Mouse (Mus musculus): ENCODE measurements around the gene Nsf.

Gene Nsf

DNA sequence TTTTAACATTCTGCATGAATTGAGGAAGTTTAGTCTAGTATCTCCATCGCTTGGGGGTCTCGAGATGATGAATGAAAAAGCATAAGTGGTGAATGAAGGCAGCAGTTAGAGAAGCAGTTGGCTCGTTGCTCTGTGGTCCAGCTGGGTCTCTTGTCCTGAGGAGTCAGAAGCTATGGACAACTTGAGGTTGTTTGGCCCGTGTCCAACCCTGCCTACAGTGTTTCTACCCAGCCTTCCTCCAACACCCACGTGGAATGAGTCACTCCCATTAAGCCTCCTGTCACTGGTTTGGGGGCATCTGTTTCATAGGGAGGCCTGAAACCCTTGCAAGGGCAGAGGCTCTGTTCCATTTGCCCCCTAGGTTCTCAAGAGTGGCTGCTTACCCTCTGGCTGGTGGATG lies 163.9 kb downstream of the Nsf start:
- no peak for DNase-seq (ENCODE audit: extremely low read depth, insufficient read length, low spot score)

DNA sequence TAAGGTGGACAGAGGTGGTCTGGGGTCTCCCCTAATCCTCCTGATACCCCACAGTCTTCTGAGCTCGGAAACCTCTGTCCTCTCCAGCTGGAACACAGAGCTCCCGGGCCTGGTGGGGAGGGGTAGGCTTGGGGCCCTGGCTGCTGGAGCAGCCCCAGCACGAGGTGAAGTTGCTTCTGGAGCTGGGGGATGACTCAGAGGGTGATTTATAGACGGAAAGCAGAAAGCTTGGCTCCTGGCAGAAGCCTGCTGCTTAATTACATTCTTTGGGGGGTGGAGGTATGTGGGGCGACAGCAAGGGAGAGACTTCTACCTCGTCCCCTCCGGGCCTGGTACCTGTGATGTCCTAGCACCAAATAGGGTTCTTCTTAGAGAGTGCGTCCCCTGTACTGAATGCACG lies 173.7 kb downstream of the Nsf start:
- peak; percentile 59 for DNase-seq (ENCODE audit: extremely low read depth, insufficient read length, low spot score)

DNA sequence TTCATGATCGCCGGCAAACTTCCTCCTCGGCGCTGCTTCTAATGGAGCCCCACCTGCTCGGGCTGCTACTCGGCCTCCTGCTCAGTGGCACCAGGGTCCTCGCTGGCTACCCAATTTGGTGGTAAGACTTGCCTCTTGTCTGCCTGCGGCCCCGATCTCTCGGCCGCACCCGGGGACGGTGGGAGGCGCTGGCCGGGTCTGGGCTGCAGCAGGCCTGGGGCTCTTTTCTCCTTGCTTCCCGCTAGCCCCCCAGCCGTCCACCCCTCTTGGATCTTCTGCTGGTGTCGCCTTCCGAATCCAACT lies 179.7 kb downstream of the Nsf start:
- DNase-seq (ENCODE audit: extremely low read depth, insufficient read length, low spot score), result no peak

DNA sequence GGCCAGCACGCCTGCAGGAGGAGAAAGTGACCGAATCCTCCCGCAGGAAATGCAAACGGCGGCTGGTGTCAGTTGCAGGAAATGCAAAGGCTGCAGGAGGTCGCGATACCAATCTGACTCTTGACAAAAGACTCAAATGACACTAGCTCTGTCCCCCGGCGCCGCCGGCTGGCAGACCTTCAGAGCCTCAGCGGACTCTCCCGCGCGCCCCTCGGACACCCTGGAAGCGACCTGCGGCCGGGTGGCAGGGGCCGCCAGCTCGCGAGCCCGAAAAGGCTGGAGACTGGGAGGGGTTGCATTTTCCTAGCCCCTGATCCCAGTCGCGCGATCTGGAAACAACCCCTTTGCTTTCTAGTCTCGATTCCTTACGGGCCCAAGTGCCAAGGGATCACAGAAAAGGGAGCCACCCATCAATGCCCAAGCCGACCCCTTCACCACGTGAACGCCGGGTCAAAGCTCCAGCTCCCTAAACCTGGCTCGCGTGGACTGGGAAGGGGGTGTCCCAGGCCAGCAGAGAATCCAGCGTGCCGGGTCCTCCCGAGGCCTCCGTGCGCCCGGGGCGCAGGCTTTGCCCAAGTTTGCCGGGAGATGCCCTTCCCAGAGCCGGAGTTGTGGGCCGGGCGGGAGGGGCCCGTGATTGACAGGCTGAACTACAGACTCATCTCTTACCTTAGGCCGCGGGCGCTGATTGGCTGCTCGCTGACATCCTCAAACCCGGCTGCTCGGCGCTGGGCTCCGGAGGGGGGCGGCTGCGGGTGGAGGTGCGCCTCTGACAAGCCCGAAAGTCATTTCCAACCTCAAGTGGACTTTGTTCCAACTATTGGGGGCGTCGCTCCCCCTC lies 180.2 kb downstream of the Nsf start, which contains the start of gene Wnt3:
Wnt3 (plus strand) TSS at position 764 of the 841 bp plus-strand sequence.
- no peak for DNase-seq (ENCODE audit: extremely low read depth, insufficient read length, low spot score)

DNA sequence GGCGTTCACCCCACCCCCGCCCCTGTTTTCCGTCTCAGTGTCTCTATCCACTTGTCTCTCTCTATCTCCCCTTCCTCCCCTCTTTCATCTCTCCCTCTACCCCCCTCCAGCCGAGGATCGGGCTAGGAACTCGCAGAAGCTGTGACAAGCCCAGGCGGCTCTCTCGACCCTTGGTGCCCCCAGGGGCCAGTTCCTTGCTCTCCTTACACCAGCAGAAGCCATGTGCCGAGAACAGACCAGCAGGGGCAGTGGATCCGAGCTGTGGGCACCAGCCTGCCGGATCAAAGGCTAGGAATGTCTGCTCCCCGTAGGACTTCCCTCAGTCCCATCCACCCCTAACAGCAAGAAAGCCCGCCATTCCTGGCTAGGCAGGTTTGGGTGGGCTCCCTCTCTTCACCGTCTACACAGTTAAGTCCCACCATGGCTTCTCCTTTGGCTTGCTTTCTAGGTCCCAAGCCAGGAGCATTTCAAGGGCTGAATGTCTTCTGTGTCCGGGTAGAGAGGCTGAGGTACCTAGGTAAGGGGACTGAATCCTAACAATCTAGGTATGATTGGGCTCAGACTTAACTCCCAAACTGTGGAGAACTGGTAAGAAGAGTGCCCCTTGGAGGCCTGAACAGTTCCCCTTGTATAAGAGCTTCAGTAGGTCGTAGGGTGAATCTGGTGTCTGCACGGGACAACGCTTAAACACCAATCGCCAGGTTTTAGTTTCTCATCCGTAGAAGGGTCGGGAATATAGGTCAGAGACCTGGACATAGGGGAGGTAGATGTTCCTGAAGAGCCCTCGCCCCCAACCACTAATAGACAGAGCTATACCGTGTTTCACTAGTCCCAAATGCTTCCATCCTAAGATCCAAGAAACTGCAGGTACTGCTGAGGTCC lies 181.1 kb downstream of the Nsf start:
- no peak for DNase-seq (ENCODE audit: extremely low read depth, insufficient read length, low spot score)
